Mouse (Mus musculus) limb, embryonic 15.5 days (tissue): ENCODE data around the gene Smad3. TPM values are rescaled to one million over a fixed set of nuclear protein-coding genes. Genes with fewer than 3 reads are reported as not detected.

ENCODE experiments used
- ATAC-seq: fragments of 200-750 bp; cut with Nextera tagmentation; 2 replicates; pipeline ENCODE4 v1.8.0; 2017; ENCODE audit warnings: low read depth, moderate TSS enrichment; ENCODE audit not compliant: insufficient number of reproducible peaks, low FRiP score, low TSS enrichment
- H3K27ac ChIP-seq: fragments of 300-500 bp; sonication (generic); 2 replicates; pipeline ENCODE4 v1.5.1; 2015; ENCODE audit warnings: moderate library complexity, mild to moderate bottlenecking, inconsistent platforms
- H3K27me3 ChIP-seq: fragments of 300-500 bp; sonication (generic); 2 replicates; pipeline ENCODE4 v1.6.1; 2015; ENCODE audit warnings: inconsistent platforms
- H3K36me3 ChIP-seq: fragments of 300-500 bp; sonication (generic); 2 replicates; pipeline ENCODE4 v1.6.1; 2015; ENCODE audit warnings: inconsistent platforms
- H3K4me1 ChIP-seq: fragments of 300-500 bp; sonication (generic); 2 replicates; pipeline ENCODE4 v1.6.1; 2015; ENCODE audit warnings: inconsistent platforms
- H3K4me2 ChIP-seq: fragments of 300-500 bp; sonication (generic); 2 replicates; pipeline ENCODE4 v1.6.1; 2015; ENCODE audit warnings: mild to moderate bottlenecking, inconsistent platforms
- H3K4me3 ChIP-seq: fragments of 300-500 bp; sonication (generic); 2 replicates; pipeline ENCODE4 v1.5.1; 2015; ENCODE audit warnings: mild to moderate bottlenecking, inconsistent platforms
- H3K9ac ChIP-seq: fragments of 300-500 bp; sonication (generic); 2 replicates; pipeline ENCODE4 v1.6.1; 2015; ENCODE audit warnings: inconsistent platforms
- H3K9me3 ChIP-seq: fragments of 300-500 bp; sonication (generic); 2 replicates; pipeline ENCODE4 v1.6.1; 2016; ENCODE audit warnings: inconsistent platforms
- WGBS: fragments of 180-500 bp; shearing (Covaris S2); methylation state at CpG from one replicate; pipeline ENCODE4 v1.1.7; 2015; 5-methylcytosine and 5-hydroxymethylcytosine counted together
- polyA plus RNA-seq: library from polyadenylated mRNA; unstranded; fragments of >200 nt; fragmentation: Nextera tagmentation; extraction: Ambion mirVana; gene quantifications from 2 replicates; pipeline ENCODE4 v1.2.1, GENCODE M21; 2015

Smad3 gene
- polyA plus RNA-seq, 1 experiment from 2014 or later: 28.9 TPM

GRCm38 (mm10) chr9:63752576-63752975 lies 5.2 kb downstream of the Smad3 start:
- no peak overlapping the region for H3K27ac ChIP-seq

GRCm38 (mm10) chr9:63751325-63751724 lies 6.5 kb downstream of the Smad3 start:
- 62% methylated on average over 4 of the region's 4 CpGs for WGBS
- Histone ChIP-seq H3K36me3 (no peaks in the 10 kb centered on the region), H3K27me3 (no peaks in the 10 kb centered on the region), H3K4me1 (peaks cover 89% of the 10 kb centered on the region), H3K4me3 (no peak overlapping the region), H3K9ac (no peak overlapping the region), H3K27ac (no peak overlapping the region), H3K4me2 (no peak overlapping the region), H3K9me3 (no peaks in the 10 kb centered on the region)
- ATAC-seq: no peak

More at GRCm38 (mm10) chr9:63752576-63752975, 5.2 kb downstream of the Smad3 start:
- no peaks in the 10 kb centered on the region for H3K36me3 ChIP-seq
- no peak for ATAC-seq
- H3K9me3 ChIP-seq: no peaks in the 10 kb centered on the region
- no peak overlapping the region for H3K9ac ChIP-seq
- no peaks in the 10 kb centered on the region for H3K27me3 ChIP-seq
- H3K4me2 ChIP-seq: no peak overlapping the region
- H3K4me3 ChIP-seq: no peak overlapping the region
- H3K4me1 ChIP-seq: peaks cover 80% of the 10 kb centered on the region
- 60% methylated on average over 7 of the region's 7 CpGs for WGBS

- Histone ChIP-seq H3K27me3 (no peaks in the 10 kb centered on the region), H3K4me3 (no peak overlapping the region), H3K4me2 (no peak overlapping the region), H3K36me3 (no peaks in the 10 kb centered on the region), H3K27ac (no peak overlapping the region), H3K9ac (no peak overlapping the region), H3K9me3 (no peaks in the 10 kb centered on the region), H3K4me1 (peaks cover 88% of the 10 kb centered on the region)
- ATAC-seq: no peak
- 65% methylated on average over 10 of the region's 10 CpGs for WGBS
Observed at GRCm38 (mm10) chr9:63750360-63750974, 7.3 kb downstream of the Smad3 start.

- peaks cover 86% of the 10 kb centered on the region for H3K4me1 ChIP-seq
Observed at GRCm38 (mm10) chr9:63749296-63749915, 8.4 kb downstream of the Smad3 start.

GRCm38 (mm10) chr9:63747645-63748295 lies 10.0 kb downstream of the Smad3 start:
- no peaks in the 10 kb centered on the region for H3K9me3 ChIP-seq
- H3K9ac ChIP-seq: no peak overlapping the region
- H3K36me3 ChIP-seq: no peaks in the 10 kb centered on the region
- H3K27me3 ChIP-seq: no peaks in the 10 kb centered on the region
- ATAC-seq: no peak
- H3K4me2 ChIP-seq: no peak overlapping the region
- peak overlapping the region; percentile 22; the same call in 1 of the 2 replicates for H3K27ac ChIP-seq
- peaks cover 85% of the 10 kb centered on the region for H3K4me1 ChIP-seq
- WGBS: 84% methylated on average over 9 of the region's 9 CpGs
- H3K4me3 ChIP-seq: no peak overlapping the region

More at GRCm38 (mm10) chr9:63749296-63749915, 8.4 kb downstream of the Smad3 start:
- Histone ChIP-seq H3K9ac (no peak overlapping the region), H3K4me3 (no peak overlapping the region), H3K4me2 (no peak overlapping the region), H3K36me3 (no peaks in the 10 kb centered on the region), H3K27me3 (no peaks in the 10 kb centered on the region), H3K9me3 (no peaks in the 10 kb centered on the region), H3K27ac (peak overlapping the region; percentile 67)
- WGBS: 41% methylated on average over 15 of the region's 15 CpGs
- no peak for ATAC-seq

- no peak for ATAC-seq
- 90% methylated on average over 3 of the region's 3 CpGs for WGBS
- Histone ChIP-seq H3K27me3 (no peaks in the 10 kb centered on the region), H3K27ac (no peak overlapping the region), H3K4me1 (peaks cover 87% of the 10 kb centered on the region), H3K4me3 (no peak overlapping the region), H3K9me3 (no peaks in the 10 kb centered on the region), H3K4me2 (no peak overlapping the region), H3K36me3 (no peaks in the 10 kb centered on the region), H3K9ac (no peak overlapping the region)
Observed at GRCm38 (mm10) chr9:63746980-63747379, 10.8 kb downstream of the Smad3 start.

- 40% methylated on average over 19 of the region's 19 CpGs for WGBS
- H3K4me2 ChIP-seq: no peak overlapping the region; the same call in 1 of the 2 replicates
- no peak overlapping the region for H3K9ac ChIP-seq
Observed at GRCm38 (mm10) chr9:63745821-63746632, 11.8 kb downstream of the Smad3 start.

GRCm38 (mm10) chr9:63744595-63744994 lies 13.2 kb downstream of the Smad3 start:
- no peak for ATAC-seq
- no peak overlapping the region for H3K4me3 ChIP-seq
- H3K27ac ChIP-seq: no peak overlapping the region
- H3K36me3 ChIP-seq: 0 out of 2 replicates have a peak, but pooled peaks cover 6% of the 10 kb centered on the region
- no peaks in the 10 kb centered on the region for H3K27me3 ChIP-seq
- H3K4me1 ChIP-seq: peaks cover 88% of the 10 kb centered on the region
- H3K4me2 ChIP-seq: no peak overlapping the region
- WGBS: 84% methylated on average over 5 of the region's 5 CpGs
- H3K9ac ChIP-seq: no peak overlapping the region
- no peaks in the 10 kb centered on the region for H3K9me3 ChIP-seq

More at GRCm38 (mm10) chr9:63745821-63746632, 11.8 kb downstream of the Smad3 start:
- peak; percentile 38; the same call in 1 of the 2 replicates for ATAC-seq
- Histone ChIP-seq H3K27ac (peak overlapping the region; percentile 54), H3K9me3 (no peaks in the 10 kb centered on the region), H3K27me3 (no peaks in the 10 kb centered on the region), H3K4me1 (peaks cover 90% of the 10 kb centered on the region), H3K36me3 (no peaks in the 10 kb centered on the region), H3K4me3 (no peak overlapping the region)

GRCm38 (mm10) chr9:63743775-63744174 lies 14.0 kb downstream of the Smad3 start:
- Histone ChIP-seq H3K9me3 (no peaks in the 10 kb centered on the region), H3K27me3 (no peaks in the 10 kb centered on the region), H3K4me1 (peaks cover 88% of the 10 kb centered on the region), H3K4me2 (no peak overlapping the region), H3K9ac (no peak overlapping the region), H3K4me3 (no peak overlapping the region), H3K36me3 (0 out of 2 replicates have a peak, but pooled peaks cover 9% of the 10 kb centered on the region), H3K27ac (no peak overlapping the region)
- WGBS: 88% methylated on average over 11 of the region's 11 CpGs
- no peak for ATAC-seq

GRCm38 (mm10) chr9:63742887-63743660 lies 14.7 kb downstream of the Smad3 start:
- Histone ChIP-seq H3K4me1 (peaks cover 90% of the 10 kb centered on the region), H3K27me3 (no peaks in the 10 kb centered on the region), H3K4me2 (no peak overlapping the region), H3K4me3 (no peak overlapping the region), H3K36me3 (0 out of 2 replicates have a peak, but pooled peaks cover 10% of the 10 kb centered on the region), H3K27ac (no peak overlapping the region; the same call in 1 of the 2 replicates), H3K9ac (no peak overlapping the region), H3K9me3 (no peaks in the 10 kb centered on the region)
- WGBS: 42% methylated on average over 13 of the region's 13 CpGs
- ATAC-seq: no peak

- WGBS: 24% methylated on average over 3 of the region's 3 CpGs
Observed at GRCm38 (mm10) chr9:63742318-63742717, 15.5 kb downstream of the Smad3 start.

More at GRCm38 (mm10) chr9:63742318-63742717, 15.5 kb downstream of the Smad3 start:
- Histone ChIP-seq H3K4me2 (no peak overlapping the region), H3K9ac (no peak overlapping the region), H3K4me3 (no peak overlapping the region), H3K27ac (no peak overlapping the region), H3K36me3 (0 out of 2 replicates have a peak, but pooled peaks cover 10% of the 10 kb centered on the region), H3K27me3 (no peaks in the 10 kb centered on the region), H3K4me1 (peaks cover 90% of the 10 kb centered on the region), H3K9me3 (no peaks in the 10 kb centered on the region)
- no peak for ATAC-seq
